Mouse (Mus musculus) embryo, embryonic 11.5 days (tissue): Measurements from ENCODE around the gene Adh7.

ENCODE experiments used
- DNase-seq: peaks from one replicate; pipeline ENCODE4 v3.0.0-alpha.2; 2012; ENCODE audit warnings: low read depth, low spot score

Adh7 gene

DNA sequence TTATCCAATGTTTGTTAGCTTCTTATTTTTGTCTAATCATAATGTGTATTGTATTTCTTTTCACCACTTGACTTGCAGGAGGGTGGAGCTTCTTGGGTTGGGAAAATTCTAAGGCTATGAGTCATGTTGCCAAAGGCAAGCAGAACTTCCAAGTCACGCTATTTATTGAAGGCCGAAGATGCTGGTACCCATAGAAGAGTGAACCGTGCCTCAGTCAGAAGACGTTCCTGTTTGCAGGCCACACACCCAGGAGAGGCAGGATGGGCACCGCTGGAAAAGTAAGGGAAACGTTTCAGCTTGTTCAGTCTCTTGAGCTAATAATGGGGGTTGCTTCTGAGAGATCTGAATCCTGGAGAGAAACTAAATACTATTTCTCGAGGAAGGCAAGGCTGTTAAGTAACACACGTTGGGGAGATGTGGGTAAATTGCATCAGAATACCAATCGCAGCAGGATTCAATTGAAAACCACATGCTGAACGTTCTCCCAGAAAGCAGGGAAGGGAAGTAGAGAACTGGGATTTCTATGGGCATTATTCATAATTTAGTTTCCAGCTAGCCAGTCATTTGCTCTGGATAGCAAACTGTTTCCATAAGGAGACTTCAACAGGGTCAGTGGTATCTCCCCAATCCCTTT is at the start of gene Adh7:
Adh7 (plus strand) TSS at position 130 of the 634 bp plus-strand sequence.
- DNase-seq: no peak

DNA sequence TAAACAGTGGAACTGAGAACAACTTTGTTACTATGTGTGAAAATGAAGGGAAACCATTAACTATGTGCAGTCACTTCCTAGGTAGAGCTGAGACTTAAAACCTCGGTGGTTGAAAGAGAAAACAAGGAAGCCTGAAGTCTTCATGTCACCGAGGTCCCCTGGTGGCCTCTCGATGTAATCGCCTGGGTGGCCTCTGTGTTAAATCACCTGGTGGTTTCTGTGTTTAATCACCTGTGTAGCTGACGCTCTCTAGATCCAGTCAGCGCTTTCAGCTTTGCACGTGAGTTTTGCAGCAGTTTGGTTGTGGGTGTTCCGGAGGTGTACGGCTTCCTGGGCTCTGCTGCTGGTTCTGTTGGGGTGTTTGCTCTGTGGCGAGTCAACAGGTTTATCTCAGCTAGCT is 44.3 kb upstream of the Adh7 start:
- DNase-seq: no peak

DNA sequence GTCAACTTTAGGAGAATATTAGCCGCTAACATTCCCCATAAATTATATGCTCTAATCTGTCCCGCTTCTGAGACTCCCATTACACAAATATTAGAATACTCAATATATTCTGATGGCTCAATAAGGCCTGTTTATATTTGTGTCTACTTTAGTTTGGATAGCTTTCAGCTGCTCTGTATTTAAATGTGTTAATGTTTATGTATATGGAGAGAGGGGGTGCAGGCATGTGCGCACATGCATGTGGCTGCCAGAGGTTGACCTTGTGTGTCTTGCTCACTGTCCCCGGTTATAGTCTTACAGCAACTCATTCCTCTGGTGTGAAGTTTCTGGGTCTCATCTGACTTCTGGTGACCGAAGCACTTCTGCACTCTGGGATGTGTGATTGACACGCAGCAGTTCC is 42.0 kb upstream of the Adh7 start:
- no peak for DNase-seq

DNA sequence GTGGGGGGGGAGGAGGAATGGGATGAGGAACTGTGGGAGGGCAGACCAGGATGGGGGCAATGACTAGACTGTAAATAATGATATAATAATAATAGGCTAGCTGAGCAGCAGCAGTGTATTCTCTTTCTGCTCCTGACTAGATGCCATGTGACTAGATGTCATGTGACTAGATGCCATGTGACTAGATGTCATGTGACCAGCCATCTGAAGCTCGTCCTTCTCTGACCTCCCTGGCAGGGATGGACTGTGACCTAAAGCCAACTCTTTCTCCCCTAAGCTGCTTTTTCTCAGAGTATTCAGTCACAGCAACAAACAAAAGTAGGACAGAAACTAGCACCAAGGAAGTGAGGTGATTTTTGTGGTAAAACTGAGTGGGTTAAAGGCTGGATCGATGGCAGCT is 35.5 kb upstream of the Adh7 start:
- DNase-seq: no peak

DNA sequence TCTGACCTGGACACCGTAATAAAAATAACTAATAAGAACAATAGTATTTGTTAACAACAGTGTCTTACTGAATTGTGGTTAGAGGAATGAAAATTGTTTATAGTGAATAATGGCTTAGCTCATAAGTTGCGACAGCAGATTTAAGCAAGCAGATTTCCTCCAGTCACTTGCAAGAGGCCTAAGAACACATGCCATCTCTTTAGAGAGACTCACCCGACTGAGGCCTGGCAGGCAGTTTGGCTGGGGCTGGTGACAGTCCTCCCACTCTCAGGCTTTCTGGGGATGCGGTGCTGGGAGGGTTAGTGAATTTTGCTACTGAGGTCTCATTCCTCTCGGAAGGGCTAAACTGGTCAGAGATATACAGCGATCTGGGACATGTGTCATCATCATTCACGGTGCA is 34.2 kb upstream of the Adh7 start:
- DNase-seq: no peak

DNA sequence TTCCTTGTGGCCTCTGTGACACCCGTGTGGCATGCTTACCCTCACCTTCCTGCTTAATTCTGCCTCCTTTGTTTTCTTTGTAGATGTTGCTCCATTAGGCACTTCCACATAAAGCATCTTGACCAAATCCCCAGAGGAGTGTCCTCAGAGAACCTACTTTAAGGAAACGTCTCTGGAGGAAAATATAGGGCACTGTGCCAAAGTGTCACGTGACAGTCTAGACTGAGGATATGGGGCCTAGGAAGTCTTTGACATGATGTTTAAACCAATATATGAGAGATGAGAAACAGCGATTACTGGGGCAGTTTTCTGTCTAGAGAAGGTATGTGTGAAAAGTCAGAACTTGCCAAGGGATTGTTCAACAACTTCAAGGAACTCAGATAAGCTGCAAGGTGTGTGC is 32.3 kb upstream of the Adh7 start:
- DNase-seq: no peak

DNA sequence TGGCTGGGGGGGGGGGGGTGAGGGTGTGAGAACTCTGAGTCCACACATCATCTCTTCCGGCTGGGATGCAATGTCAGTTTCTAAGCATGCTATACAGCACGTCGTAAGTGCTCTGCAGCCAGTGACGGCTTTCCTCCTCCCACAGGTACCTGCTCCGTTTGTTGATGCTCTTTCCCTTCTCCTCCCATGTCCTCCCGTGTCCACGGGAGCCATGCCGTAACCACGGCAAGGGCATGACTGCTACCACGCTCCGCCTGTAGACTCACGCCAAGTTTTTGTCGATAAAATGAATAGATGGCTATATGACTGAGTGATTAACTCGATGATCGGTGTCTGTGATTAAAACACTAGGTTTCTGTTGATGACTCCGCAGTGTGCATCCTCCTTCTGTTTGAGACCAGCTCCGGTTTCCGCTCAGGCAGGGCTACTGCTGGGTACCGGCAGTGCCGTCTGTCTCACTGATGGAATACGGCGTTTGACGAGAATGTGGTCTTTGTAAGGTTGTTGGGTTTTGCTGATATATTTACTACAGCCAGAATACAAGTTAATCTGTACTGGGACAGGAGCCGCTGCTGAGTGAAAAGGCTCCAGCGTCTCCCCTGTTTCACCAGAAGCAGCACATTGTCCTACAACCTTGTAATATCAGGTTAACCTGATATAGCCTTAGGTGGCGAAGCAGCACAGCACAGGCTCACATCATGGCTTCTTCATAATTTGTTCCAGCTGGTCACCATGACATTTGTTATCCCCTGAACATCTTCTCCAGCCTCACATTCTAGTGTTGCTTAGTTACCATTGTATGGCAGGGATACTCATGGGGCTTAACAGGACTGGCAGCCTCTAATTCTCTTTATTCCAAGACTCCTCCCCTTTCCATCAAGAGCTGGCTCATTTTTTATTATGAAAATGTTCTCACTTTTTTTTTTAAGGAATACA is 31.3 kb upstream of the Adh7 start:
- DNase-seq: no peak

DNA sequence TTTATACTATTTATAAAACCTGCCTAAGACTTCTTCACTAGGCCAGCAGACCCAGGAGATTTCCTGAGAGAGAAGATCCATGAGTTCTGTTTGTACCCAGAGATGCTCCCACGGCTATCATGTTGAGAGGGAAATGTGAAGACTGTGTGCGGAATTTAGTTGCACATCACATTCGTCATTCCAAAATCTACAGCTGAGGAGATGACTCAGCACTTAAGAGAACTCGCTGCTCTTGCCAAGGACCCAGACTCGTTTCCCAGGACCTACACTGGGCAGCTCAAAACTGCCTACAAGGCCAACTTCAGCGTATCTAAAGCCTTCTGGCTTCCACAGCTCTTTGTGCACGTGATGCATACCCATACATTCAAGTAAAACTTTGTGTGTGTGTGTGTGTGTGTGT is 25.3 kb upstream of the Adh7 start:
- no peak for DNase-seq

DNA sequence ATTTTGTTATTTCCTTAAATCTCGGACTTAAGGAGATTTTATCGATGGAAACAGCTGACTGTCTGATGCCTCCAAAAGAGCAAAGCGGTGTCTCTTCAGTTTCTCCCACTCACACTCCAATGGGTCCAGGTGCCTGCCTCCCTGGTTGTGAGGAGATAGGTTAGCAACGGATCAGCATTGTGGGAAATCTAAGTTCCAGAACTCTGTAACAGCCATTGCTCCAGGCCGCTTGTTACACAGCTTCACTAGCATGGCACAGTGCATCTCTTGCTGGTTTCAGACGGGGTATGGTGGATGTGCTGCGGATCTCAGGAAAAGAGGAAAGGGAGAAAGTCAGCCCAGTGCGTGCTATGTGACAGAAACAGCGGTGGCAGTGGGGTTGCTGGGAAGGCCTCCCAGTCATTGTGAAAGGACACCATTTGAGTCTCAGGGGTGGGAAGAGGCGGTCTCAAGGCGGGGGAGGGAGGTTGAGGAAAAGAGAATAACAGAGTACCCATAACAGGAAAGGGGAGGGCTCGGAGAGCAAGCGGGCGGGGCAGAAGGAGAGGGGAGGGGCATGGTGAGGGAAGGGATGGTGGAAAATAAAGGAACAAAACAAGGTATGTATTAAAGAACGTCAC is 23.8 kb upstream of the Adh7 start, which contains the start of gene 4930579F01Rik:
4930579F01Rik (minus strand) TSS at position 143 of the 620 bp plus-strand sequence.
- no peak for DNase-seq

DNA sequence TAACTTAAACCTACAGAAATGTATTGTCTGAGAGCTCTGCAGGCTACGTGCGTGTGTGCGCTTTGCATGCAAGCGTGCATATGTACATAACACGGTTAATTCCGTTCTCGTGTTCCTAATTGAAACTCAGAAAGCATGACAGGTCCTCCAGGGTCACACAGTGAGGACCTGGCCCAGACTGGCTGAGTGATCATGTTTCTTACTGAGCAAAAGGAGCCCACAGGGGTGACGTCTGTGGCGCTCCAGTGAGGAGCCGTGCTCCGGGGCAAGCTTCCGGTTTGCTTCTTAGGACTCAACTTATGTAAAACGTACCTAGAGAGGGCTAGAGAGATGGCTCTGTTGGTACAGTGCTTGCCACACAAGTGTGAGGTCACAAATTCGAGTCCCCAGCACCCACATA is 20.5 kb upstream of the Adh7 start:
- no peak for DNase-seq

DNA sequence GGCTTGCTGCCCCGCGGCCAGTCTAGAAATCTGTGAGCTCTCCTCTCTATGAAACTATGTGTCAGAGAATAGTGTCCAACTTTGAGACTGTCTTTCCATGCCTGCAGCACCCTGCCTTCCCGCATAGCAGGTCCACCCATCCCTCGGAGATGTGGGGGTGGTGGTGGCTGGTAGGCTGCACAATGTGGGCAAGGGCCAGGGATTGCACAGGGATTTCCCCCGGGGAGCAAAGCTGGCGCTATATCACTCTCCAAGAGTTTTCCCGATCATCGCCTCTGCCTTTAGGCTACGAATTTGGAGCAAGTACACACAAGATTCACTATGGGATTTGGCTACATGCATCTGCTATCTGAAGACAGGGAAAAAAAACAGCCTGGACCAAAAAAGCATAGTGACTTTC is 20.0 kb upstream of the Adh7 start:
- no peak for DNase-seq

DNA sequence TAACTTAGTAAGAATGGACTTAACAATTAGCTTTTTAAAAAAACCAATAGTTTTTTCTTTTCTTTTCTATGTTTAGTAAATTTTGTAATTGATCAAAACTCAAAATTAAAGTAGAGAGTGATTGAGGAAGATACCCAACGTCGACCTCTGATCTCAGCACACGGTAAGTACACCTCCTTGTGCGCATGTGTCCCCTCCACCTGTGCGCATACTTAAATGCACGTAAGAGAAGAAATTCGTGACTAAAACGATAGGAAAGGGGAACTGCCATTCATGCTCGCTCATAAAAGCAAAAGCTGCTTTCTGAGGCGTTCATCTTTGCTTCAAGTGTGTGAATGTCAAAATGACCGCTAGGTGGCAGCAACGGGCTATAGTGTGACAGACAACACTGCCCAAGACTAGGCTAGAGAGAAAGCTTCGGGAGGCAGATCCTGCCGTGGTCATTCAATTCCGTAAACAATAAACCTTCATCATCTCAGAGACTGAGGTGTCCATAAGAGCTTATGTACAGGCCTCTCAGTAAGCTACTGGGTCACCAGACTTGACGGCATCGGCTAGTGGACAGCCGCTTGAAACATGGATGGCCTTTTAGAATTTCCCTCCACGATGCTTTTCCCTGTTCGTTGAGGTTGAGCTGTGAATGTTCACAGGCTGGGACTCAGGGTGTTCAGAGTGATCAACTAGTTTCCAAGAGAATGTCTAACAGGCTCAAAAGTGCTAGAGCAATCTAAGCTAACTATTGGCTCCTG is 19.4 kb upstream of the Adh7 start:
- peak; percentile 89 for DNase-seq

DNA sequence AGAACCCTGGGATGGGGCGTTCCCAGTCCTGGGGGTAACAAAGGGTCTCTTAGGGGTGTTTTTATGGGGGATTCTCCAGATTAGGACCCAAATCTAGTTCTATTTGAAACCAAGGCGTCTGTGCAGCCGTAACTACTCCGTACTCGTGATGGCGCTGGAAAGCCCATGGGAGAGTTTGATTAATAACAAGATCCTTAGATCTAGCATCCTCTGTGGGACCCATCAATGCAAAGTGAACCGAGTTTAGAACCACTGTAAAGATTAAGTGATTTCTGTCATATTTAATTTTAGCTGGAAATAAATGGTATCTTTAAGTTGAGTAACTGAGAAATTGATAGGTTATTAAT is 18.9 kb upstream of the Adh7 start:
- DNase-seq: no peak

DNA sequence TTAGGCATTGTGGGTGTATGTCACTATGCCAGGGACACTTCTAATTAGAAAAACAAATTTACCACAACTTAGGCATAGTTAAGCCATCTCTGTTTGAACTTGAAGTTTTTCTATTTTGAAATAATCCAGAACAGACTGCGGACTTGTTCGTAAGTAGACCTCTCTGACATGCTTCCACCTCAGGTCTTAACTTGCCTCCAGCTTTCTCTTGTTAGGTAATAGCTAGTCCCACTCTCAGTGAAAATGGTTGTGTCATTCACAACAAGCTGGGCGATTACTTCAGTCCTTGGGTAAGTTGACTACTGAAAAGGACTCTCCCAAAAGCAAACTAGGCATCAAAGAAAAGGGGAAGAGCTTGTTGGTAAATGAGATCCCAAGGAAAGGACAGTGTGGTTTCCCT is 8.7 kb upstream of the Adh7 start:
- no peak for DNase-seq

DNA sequence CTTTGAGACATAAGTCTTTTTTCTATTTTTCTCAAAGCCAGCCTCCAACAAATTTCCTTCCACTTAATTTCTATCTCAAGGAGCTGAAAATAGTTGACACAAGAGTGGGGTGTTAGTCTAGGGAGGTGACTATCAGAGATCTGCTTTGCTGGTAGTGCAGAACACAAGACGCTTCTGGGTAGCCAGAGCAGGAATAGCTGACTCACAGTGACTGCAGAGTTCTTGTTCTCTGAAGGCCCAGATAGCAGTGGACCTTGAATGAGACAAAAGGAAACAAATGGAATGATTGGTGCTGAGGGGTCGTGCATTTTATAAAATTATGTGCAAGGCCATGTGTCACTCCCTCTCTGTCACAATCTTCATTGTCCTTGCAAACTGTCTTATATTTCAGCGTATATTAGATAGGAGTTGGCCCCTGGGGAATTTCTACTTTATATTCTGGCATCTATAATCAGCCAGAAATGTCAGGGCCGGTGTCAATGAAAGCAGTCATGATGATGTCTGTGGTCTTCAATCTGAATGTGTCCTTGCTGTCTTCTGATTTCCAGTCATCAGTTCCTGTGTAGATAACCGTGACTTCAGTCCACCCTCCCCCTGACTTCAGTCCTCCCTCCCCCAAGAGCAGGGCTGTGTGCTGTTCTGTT is 7.0 kb upstream of the Adh7 start:
- no peak for DNase-seq

DNA sequence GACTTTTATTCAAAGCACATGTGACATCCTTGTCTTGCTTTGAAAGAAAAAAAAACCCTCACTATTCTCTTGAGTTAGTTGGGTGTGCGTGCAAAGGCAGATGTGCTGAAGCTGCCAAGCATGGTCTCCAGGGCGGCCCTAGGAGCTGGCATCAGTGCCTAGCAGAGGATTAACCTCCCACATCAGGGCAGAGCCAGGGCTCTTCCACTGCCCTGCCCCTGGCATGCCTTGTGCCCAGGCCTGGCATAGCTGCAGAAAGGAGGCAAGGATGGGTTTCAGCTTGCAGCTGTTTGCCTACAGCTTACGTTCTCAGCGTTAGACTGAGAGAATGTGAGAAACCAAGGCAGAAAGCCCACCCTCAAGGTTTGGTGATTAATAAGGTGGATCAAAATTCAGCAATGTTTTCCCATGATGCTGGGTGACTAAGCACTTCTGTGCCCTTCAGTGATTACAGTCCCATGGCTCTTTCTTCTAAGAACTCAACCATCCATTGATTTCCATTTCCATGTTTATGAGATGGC is 5.1 kb upstream of the Adh7 start:
- no peak for DNase-seq

DNA sequence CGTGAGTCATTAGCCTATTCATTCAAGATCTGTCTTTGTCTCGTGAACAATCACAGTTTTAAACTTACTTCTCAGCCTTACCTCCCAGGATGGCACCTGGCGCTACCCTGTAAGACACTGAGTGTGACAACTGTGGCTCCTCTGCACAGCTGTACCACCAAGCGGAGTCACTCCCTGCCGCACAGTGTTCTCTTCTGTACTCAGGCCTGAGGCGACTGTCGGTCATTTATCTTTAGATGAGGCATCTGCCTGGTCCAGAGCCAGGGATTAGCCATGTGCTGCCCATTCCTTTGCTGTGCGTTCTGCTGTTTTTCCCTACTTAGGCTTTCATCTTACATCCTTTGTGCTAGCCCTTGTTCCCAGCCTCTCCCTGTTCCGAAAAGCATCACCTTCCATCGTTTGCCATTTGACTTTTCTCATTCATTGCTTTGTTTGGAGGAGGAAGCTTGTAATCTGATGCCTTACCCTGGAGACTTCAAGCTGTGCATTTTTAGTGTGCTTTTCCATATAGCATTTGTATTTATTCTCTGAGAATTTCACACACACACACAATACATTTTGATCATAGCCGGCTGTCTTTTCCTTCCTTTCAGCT is 2.1 kb upstream of the Adh7 start:
- peak; percentile 13 for DNase-seq

DNA sequence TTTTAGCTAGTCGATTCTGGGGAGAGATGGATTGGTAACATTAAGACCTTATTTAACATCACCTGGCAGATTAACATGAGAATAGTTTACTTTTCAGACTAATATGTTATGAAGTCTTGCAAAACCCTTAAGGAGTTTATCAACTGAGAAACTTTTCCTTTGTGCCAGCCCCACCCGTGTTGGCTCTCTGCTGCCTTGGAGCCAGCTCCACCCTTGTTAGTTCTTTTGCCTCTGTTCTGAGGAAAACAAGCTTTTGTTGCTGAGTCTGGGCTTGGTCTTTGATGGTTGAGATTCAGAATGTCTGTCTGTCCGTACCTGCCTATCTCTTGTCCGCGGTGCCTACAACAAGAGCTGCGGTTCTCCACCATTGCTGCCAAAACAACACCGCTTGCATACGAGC is 1.5 kb upstream of the Adh7 start:
- no peak for DNase-seq

DNA sequence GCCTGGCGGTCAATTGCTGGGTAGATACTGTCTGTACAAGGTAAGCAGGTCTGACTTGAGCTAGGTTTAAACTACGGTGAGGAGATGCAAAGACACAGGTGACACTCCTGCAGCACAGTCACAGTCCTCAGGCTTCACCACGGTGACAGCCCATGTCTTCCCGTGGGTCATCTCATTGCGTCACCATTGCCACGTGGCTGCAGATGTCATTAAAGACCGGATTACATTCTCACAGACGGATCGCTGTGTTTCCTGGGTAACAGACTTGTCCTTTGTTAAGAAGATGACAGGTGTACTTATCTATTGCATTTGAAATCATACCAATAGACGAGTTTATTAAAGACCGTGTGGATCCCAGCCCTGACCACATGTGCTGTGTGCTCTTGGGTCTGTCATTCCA is 3.6 kb downstream of the Adh7 start:
- DNase-seq: no peak

DNA sequence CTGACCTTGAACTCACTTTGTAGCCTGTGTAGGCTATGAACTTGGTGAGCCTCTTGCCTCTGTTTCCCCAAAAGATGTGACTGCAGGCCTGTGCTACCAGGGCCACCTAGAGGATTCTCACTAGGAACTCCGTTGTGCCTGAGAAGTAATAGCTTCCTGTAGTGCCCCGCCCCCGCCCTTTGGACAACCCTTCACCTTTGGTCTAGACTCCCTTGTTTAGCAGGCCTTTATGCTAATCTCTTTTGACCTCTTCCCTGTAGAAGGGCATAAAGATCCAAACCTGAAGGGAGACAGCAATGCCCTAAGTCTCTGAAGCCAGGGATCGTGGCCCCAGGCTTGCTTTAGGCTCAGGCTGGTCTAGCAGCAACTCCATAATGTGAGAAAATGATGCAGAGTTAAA is 5.0 kb downstream of the Adh7 start:
- DNase-seq: no peak

DNA sequence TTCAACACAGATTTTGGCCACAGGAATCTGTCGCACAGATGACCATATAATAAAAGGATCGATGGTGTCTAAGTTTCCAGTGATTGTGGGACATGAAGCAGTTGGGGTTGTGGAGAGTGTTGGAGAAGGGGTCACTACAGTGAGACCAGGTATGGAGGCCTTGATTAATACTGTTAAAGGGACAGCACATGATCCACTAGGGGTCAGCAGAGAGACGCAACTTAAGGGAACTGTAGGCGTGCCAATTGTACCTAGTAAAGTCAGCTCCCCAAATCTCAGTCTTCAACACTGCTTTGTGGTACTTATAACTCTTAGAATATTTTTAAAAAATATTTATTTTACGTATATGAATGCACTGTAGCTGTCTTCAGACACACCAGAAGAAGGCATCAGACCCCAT is 5.4 kb downstream of the Adh7 start:
- peak; percentile 65 for DNase-seq
